Mouse (Mus musculus): ENCODE results near the gene Srebf1.

DNA sequence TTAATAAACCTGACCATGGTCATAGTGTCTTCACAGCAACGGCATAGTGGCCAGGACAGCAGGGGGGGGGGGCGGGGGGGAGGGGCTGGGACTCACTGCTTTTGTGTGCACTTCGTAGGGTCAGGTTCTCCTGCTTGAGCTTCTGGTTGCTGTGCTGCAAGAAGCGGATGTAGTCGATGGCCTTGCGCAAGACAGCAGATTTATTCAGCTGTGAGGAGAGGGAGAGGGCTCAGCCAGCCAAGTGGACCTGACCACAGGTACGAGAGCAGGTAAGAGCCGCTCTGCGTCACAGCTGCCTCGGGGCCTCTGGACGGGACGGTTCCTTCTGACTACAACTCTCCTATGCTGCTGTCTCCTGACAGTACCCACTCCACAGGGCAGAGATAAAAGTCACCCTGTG, 17.4 kb downstream of the Srebf1 start:
- TF ChIP-seq CTCF (IDR thresholded peaks at IDR 0.05; ENCODE audit: low read depth, low read length) (no peak), POLR2A (IDR thresholded peaks at IDR 0.05; ENCODE audit: extremely low read depth, insufficient read depth, low read length) (no peak)

Data from liver, adult 2 months (tissue).